Mouse (Mus musculus) heart, adult 18-20 months (tissue): ENCODE measurements at regions not wholly inside any gene's neighbourhood (a gene's known extent, or its start where the extent isn't known, plus 50 kb on each side); places are given as distances from the start of the nearest gene placed in this dataset.
"Not testable (repeated sequence)": the region's sequence is repeated elsewhere in the genome, so short reads cannot be mapped to it uniquely, and the experiment has no call there.

Experiments
- DNase-seq, 2 experiments: peaks; one replicate each; pipeline ENCODE4 v3.0.0; 2021 to 2022; ENCODE audit warnings: mixed read lengths in 1 of 2

DNA sequence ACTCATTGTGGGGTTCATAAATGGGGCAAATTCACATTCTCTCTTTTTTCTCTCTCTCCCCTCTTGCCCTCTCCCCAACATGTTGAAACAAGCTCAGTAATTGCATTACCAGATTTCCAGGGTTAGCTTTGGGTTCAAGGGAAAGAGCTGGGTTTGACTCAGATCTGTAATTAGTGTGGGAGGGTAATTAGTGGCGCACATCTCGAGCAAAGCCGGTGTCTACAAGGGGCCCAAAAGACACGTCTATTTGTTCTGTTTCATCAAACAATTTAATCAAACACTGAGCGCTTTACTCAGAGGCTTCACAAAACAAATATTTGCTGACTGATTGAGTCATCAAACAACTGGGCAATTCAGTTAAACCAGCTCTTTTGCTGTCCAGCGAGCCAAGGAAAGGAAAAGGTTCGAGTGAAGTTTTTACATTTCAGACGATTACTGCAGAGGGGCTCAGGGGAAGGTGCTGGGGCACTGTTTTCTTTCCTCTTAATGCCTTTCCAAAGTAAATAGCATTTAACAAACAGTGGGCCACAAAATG is 193.6 kb upstream of the Six2 start:
- no peak for DNase-seq

DNA sequence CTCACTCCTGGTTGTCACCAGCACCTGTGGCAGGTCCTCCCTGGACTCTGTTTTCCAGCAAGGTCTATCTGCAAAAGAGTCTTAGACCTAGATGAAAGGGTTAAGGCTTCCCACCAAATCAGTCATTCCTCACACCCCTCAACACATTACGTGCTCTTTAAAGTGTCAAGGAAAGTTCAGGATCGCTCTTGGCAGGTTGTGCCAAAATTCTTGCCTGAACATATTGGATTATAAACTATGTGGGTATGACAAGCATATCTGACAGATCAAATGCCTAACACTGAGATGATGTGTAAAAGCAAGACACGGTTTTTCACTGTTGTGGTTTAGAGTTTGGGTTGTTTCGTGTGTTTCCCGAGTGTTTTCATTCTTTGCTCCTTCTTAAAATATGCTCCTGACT is 193.0 kb upstream of the Six2 start:
- no peak for DNase-seq

DNA sequence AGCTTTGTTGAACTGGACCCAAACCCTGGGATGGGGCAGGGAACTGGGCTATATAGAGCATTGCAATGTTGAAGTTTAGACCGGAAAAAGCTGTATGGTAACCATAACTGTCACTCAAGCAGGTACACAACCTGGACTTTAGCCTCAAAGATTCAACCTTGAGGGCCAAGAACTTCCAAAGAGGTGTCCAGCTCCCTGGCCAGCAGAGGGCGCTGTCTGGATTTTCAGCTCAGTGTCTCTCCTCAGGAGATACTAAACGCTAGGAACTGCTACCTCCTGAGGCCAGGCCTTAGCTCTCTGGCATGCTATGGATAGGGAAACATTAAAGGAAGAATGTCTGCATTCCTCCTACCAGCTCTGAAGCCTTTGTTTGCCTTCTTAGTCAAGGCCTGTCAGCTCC is 189.4 kb upstream of the Six2 start:
- peak in 1 of 2 experiments; percentile 48 for DNase-seq

DNA sequence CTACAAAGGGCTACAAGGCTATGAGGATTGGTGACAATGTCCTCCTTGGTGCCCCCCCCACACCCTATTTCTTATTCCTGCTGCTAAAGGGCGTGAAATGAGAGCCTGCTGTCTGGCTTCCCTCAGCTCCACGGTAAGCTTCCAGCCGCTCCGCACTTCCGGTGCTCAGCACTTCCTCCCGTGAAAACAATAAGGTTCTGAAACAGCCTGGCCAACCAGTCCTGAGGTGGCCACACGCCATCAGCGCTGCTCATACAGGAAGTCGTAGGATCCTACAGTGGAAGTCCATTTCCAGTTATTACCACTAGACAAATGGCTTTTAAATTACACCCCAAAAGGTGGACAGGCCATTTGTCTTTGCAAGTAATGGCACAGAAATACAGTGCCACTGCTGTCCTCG is 188.8 kb upstream of the Six2 start:
- peak in 1 of 2 experiments; percentile 19 for DNase-seq

DNA sequence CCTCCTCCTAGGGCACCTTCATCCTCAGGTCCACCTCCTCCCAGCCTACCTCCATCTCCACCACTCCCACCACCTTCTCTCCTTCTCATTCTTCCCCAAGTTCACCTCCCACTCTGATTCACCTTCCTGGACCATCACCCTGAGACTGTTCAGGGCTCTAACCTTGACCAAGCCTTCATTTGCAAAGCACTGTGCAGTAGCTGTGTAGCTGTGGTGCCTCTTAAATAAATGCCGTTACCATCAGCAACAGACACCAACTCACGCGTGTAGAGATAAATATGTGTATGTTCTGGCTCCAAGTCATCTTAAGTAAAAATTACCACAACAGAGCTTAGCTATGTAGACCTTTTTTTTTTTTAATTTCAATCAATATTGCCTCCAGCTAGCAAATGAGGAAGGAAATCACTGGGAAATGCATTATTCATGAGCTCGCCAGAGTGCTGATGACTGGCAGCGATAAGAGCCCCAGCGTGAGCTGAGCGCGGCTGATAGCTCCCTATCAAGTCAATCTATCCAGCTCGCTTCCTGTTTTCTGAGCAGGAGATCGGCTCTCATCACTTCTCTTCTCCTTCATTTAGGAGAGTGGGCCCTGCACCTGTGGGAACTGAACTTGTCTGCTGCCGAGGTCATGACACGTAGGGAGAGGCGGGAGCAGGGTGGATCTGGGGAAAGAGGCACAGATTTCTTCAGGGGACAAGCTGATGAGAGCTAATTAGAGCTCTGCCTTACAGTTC is 185.9 kb upstream of the Six2 start:
- no peak for DNase-seq

DNA sequence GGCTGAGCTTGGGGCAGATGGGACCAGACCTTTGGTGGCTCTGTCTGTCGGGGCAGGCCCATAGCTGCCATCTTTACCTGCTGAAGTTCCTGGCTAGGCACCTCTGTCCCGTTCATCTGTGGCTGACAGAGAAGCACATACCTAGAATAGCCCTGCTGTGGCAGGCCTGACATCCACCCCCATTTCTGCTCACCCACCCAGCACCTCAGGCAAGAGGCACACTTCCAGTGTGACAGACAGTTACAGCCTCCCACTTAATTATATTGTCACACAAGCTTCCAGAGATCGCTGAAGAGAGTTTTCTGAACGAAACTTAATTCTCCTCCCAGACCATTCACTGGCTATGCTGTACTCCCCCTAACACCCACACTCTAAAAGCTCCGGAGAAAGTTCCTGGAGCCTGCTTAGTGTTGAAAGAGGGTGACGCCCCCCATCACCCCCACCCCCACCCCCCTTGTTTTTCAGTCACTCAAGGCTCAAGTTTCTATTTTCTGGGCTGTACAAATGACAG is 184.9 kb upstream of the Six2 start:
- no peak for DNase-seq

DNA sequence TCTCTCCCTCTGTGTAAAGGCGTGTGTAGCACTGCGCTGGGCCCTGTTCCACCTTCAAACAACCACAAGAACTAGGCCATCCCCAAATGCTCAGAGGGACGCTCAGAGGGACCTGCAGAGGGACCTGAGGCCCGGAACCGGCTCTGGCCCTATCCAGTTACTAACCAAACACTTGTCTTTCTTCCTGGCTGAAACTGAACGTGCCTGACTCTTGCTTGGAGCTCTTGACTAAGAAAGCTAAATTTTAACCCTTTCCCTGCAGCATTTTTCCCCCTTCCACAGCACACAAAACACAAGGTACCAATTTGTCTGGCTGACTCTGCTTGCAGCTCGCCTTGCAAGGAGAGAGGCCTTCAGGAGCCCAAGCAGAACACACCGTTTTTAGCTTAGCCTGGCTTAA is 182.3 kb upstream of the Six2 start:
- no peak for DNase-seq

DNA sequence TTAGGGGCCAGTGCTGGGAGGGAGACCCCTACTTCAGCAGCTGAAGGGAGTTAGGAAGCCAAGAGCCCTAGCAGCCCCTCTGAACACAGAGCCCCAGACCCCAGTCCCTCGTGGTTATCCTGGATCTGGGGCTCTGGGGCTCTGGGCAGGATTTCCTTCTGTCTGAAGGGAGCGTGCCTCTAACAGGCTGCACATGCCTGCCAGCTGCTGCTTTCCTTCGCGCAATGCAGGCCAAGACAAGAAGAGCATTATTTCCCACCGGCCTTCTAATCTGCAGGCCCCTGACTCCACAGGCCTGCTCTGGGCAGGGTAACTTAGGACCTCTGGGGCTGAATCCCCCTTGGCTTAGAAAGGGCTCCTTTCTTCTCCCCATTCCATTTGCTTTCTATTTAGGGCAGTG is 181.1 kb upstream of the Six2 start:
- DNase-seq: no peak

DNA sequence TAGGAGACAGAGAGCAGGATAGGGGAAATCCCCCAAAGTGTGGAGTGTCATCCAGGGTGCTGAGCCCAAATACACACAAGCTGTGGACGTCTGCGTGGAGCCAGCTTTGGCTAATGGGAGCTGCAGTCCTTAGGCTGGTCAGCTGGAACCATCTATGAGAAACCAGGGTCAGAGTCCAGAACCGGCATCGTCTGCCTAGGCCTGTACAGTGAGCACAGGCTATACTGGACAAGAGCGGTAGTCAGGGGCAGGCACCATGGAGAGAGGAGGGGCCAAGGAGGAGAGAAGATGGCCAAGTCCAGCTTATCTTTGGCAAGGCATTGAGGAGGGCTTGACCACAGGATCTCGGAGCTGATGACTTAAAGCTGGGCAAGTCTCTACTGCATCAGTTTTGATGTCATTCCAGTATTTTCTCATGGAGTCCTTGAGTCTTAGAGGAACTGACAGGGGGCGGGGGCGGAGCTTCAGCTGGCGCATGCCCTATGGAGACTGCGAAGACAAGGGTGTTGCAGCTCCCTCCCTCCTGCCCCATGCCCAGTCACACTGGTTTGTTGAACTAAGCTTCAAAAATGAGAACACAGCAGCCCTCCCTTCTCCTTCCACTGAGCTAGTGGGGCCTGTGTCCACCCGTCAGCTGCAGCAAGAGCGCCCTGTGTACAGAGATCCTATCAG is 180.0 kb upstream of the Six2 start:
- no peak for DNase-seq

DNA sequence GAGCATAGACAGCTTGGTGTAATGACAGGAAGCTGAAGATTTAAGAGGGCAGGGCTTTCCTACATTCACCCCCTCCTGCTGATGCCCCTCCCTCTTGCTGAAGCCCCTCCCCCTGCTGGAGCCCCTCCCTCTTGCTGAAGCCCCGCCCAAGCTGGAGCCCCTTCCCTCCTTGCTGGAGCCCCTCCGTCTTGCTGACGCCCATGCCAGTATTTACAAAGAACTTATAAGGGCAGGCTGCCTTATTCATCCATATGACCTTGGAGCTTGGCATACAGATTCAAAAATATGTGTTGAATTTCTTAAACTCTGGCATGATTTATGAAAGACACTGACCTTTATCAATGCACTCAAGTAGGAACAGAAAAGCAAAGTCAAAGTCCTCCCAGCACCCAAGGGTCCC is 178.5 kb upstream of the Six2 start:
- no peak for DNase-seq

DNA sequence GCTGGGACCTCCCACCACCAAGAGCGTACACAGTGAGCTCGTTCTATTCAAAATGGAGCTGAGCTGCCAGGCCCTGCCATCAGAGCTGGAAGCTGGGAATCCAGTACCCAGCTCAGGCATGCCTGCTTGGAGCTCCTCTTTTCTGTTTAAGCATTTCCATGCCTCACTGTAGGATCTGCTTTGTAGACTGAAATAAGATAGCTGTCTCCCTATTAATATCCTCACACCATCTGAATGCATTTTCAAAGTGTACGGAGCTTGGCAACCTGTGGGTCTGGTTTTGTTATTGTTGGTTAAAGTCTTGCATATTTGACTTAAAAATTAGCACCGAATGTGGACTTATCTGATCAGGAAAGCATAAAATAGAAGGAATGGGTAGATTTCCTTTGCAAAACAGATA is 177.9 kb upstream of the Six2 start:
- DNase-seq: no peak

DNA sequence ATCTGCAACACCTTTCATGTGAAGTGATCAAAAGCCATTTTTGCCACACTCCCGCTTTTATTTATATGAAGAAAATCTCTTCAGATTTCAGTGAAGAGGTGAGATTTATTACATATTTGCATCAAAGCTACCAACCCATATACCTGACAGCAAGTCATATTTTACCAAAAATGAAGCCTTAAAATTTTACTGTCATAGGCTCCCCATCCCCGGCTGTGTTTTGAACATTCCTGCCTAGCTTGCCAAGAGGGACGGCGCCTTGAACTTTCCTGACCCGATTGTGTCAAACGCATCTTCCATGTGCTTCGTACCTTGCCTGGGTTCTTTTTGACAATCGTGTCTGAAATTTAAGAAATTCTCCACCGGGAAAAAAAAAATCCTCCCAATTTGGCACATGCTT is 173.3 kb upstream of the Six2 start:
- DNase-seq: no peak

DNA sequence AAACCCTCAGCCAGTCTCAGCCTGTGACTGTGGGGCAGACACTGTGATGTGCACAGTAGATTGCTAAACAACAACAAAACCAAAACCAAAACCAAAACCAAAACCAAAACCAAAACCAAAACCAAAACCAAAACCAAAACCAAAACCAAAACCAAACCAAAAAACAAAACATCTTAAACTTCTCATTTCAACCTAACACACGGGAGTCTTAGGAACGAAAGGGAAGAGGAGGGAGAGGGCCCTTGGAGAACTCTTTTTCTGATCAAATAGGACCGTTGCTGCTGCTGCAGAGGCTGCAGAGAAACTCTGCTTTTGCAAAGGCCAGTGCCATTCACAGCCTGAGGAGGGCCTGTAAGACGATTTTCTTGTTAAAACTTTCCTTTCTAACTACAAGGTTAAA is 172.7 kb upstream of the Six2 start:
- no peak for DNase-seq

DNA sequence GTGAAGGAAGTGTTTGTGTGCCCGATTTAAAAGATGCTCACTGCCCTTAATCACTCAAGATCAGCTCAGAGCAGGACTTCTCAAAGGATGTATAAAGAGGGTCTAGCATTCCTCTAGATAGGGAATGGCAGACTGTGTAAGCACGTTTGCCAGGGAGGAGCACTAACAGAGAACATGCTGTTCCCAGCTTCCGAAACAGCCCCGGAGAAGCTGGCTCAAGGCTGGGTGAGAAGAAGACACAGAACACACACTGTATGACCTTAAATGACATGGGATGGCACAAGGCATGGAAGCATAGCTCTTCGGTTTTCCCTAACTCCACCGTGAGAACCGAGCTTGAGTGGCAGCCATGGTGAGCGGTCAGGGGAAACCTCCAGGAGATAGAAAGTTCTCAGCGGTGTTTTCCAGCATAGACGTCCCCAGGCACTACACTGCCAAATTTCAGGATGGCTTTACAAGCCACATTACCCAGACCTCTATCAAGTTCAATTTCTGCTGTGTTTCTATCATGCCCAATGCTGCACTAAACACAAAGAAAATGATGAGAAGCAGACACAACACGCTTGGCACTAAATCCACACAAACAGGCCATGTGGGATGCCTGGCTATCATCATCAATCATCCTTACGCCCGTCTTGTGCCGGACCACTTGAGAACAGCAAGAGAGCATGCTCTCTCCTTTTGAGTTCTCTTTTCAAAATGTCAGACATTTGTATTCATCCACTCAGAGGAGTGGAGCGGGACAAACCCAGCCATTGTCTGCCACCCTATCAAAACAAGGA is 172.0 kb upstream of the Six2 start:
- DNase-seq: peak; percentile 13 to 23

DNA sequence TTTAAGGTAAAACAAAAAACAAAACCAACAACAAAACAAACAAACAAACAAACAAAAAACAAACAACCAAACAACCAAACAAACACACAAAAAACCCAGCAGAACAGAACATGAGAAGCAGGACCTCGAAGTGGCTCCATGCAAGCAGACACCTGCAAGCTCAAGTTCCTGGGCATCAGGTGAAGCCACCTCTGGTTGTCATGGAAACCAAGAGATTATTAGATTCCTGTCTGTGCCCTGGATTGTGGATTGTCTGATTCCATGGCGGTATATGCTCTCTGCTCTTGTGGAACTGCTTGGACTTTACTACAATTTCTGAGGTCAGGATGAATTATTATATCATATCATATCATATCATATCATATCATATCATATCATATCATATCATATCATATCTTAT is 170.4 kb upstream of the Six2 start:
- DNase-seq: no peak

DNA sequence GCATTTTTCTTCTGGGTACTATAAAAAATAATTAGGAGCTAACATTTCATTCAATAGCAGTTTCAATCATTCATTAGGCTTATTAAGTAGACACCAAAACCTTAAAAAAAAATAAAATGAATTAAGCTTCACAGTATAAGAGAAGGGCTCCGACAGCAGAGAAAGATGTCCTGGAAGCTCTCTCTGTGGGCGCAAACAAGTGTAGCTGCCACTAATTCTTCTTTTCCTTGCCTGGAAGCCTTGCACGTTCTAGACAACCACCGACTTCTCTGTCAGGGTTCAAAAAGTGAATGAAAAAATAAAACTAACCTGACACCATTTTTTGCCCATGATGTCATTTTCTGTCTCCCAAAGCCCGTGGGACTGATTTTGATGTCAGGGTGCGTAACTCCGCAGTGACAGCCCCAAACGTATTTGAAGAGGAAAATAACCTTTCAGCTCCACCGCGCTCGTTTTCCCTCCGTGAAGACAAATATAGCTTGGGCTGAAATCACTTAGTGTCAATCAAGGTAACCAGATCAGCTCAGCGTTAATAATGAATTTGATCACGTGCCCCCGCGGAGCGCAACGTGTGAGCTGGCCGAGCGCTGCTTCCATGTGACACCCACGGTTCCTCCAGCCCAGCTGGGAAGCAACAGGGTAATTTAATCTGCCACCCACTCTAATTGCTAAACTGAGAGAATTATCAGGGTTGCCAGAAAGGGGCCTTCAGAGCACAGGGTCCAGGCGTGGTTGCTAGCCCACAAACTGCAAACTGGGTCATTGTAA is 169.8 kb upstream of the Six2 start:
- peak; percentile 31 to 42 for DNase-seq

DNA sequence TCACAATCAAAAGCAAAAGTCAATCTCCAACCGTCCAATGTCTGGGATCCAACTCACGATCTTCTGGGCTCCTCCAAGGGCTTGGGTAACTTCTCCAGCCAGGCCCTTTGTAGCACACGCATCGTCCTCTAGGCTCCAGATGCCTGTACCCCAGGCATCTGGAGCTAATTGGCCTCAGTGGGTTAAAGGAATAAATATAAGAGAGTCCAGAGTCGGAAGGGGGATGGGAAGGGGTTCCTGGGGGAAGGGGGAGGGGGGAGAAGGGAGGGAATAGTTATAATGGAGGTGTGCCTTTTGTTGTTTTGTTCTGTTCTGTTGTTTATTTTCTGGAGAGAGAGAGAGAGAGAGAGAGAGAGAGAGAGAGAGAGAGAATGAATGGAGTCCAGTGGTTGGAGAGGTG is 168.8 kb upstream of the Six2 start:
- not testable (repeated sequence) for DNase-seq

DNA sequence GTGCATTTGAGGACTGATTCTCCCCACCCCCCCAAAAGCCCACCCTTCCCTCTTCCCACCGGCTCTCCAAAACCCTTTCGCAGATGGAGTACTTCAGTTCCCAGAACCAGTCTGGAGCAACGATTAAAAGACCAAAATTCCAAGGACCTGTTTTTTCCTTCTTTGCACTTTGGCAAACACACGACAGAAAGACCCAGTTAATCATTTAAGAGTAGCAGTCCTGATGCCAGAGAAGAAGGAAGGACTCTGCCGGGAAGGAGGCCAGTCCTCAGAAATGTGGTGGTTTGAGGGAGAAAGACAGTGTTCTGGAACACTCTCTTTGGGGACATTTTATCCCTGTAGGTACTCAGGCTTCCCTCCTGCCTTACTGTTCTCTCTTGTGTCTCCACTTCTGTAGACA is 165.1 kb upstream of the Six2 start:
- DNase-seq: no peak

DNA sequence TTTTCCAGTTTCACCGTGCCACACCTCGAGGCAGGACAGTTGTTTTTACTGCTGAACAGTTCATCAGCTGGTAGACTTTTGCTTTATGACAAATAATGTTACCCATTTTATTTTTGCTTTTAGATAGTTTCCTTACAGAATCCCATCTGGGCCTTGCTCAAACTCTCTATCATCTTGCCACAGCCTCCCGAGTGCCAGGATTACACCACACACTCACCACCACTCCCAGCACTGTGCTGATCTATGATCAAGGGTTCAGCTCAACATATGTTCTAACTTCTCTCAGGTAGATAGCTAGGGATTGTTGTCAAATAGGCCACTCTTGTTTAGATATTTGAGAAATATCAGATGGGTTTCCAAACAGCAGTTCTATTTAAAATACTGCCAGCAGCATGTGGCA is 160.5 kb upstream of the Six2 start:
- no peak for DNase-seq

DNA sequence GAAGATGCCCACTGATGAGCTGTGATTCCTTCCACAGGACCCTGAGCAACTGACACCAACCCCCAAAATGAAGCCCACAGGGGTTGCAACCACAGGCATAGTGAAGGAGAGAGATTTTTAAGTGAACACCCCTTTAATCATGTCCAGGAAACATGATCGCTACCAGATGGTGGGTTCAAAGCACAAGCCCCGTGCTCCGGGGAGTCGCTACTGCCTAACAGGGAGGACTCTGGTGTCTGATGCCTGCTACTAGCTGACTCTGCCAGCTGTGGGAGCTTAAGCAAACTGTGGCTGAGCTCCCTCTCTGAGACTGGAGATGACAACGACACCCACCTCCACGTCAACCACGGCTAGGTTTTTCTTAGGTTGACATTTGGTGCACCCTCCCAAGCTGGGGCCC is 159.7 kb upstream of the Six2 start:
- no peak for DNase-seq

DNA sequence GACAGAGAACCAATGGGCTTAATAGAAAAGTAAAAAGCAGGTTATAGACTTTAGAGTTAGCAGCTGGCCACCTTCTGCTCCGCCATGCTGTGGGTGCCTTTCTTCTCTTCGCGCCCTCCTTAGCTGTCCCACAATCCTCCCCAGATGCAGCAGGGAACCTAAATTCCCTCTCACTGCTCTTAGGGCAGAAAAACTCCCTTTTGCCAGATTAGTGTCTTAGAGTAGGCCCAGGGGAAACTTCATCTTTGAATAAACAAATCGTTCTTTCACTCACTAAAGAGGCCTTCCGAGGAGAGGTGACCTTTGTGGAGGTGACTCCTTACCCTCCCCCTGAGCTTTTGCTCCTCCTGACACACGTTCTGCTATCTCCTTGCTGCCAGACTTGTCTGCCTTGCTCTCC is 157.0 kb upstream of the Six2 start:
- no peak for DNase-seq

DNA sequence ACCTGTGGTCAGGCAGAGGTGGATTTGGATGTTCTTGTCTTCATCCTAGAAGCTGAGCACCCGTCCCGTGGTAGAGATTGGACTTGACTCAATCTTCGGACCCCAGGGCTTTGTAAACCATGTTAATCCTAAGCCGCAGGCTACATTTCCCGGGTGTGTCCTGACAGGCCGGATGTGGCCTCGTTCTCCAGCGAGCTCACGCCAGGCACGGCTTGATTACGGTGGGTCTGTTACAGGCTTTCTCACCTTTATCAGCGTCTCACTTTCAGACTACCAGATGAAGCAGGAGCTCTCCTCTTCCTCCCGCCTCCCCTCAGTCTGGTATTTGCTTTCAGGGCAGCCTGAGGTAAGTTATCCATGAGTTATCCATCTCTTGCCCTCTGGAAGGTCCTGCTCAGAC is 156.4 kb upstream of the Six2 start:
- DNase-seq: no peak
